Mouse (Mus musculus): Measurements from ENCODE around the gene Nudt4.
"Not testable (repeated sequence)": the region's sequence is repeated elsewhere in the genome, so short reads cannot be mapped to it uniquely, and the experiment has no call there.

Gene Nudt4

GRCm38 (mm10) chr10:95566786-95567185 lies 2.8 kb upstream of the Nudt4 start:
- no peak for DNase-seq

- DNase-seq = no peak
Measured at GRCm38 (mm10) chr10:95565156-95565854, 1.4 kb upstream of the Nudt4 start.

DNA sequence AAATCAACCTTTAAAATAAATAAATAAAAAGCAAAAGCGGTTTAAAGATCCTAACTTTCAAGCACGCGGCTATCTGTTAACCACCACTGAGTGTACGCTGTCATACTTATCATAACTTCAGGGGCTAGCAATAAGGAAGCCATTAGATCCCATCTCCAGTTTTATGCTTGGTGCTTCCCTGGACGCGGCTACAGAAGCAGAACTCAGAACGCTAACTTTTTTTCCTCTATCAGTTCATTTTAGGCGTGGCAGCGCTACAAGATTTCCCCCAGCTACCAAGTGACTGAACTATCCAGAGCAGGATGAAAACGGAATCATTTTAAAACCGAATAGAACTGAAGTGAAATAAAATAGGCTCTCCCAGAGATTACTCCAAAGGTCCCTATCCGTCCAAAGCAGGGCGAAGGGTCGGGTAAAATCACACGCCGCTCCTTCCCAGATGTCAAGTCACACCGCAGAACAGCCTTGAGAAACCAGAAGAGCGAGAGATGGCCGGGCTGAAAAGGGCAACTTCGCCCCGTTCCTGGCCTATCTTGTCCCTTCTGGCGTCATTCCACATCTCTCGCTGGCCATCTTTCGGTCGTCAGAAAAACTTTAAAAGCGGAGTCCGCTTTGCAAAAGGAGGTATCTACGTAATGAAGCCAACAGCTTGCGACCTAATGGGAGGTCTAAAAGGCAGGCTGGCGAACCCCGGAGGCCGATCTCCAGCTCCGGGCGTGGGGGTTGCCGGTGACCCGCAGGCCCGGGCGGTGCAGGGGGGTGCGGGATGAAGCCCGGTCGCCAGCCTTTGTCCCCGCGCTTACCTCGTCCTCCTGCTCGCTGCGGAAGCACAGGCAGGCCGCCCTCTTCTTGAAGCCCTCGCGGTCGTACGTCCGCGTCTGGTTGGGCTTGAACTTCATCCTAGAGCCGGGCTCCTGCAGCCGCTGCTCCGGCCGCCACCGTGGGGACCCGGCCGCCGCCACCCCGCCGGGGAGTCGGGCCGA lies 796 bp downstream of the Nudt4 start:
- peak; percentile 52 for DNase-seq

GRCm38 (mm10) chr10:95562395-95562794 lies 1.6 kb downstream of the Nudt4 start:
- no peak for DNase-seq

DNA sequence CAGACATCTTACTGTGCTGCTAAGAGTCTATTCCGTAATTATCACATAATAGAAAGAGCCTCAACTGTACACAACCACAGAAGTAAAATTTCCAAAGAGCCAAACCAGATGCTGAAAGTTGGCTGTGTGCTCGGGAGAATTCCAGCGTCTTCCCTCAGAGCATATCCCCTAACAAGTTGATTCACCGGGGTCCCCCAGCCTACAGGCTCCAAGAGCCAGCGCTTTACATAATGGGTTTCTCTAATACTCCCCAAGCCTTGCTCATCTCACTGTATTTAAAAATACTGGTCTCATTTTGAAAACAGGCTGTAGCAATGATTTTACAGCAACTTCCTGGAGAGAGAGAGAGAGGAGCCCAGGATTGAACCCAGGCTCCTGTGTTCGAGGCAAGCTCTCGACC lies 2.3 kb downstream of the Nudt4 start:
- no peak for DNase-seq

- DNase-seq = no peak
Measured at GRCm38 (mm10) chr10:95560394-95560983, 3.5 kb downstream of the Nudt4 start.

GRCm38 (mm10) chr10:95559426-95559825 lies 4.5 kb downstream of the Nudt4 start:
- no peak for DNase-seq

DNA sequence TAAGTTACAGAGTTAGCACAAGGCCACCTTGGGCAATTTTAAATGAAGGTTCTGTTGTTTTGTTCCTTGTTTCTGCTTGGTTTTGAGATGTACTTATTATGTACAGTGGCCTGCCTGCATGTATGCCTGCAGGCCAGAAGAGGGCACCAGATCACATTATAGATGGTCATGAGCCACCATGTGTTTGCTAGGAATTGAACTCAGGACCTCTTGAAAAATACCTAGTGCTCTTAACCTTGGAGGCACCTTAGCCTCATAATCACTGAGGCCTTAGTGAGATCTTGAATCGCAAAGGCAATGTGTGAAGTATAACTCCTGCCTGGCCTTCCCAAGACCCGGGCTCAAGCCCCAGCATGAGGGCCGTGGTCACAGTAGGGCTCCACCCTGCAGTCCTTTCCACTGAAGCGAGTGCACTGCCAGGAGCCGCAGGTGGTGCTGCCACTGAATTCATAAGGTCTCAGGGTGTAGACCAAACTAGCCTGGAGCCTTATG lies 6.6 kb downstream of the Nudt4 start:
- DNase-seq = no peak

- DNase-seq = no peak
Measured at GRCm38 (mm10) chr10:95555866-95556265, 8.1 kb downstream of the Nudt4 start.

GRCm38 (mm10) chr10:95552326-95552725 lies 11.6 kb downstream of the Nudt4 start:
- no peak for DNase-seq

DNA sequence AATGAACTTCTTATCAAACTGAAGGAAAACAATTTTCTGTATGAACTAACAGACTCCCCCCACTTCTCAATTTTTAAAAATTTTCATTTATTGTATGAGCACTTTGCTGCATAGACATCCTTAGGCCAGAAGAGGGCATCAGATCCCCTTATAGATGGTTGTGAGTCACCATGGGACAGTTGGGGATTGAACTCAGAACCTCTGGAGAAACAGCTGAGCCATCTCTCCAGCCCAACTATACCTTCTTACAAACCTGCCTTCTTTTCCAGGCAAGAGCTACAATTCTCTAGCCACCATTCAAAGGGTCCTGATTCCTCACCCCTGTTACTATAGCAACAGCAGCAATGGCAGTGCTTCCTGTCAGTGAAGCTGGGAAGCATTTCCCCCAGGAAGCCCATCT lies 12.2 kb downstream of the Nudt4 start:
- no peak for DNase-seq

GRCm38 (mm10) chr10:95550506-95550905 lies 13.4 kb downstream of the Nudt4 start:
- no peak for DNase-seq

GRCm38 (mm10) chr10:95549080-95549479 lies 14.9 kb downstream of the Nudt4 start:
- not testable (repeated sequence) for DNase-seq

DNA sequence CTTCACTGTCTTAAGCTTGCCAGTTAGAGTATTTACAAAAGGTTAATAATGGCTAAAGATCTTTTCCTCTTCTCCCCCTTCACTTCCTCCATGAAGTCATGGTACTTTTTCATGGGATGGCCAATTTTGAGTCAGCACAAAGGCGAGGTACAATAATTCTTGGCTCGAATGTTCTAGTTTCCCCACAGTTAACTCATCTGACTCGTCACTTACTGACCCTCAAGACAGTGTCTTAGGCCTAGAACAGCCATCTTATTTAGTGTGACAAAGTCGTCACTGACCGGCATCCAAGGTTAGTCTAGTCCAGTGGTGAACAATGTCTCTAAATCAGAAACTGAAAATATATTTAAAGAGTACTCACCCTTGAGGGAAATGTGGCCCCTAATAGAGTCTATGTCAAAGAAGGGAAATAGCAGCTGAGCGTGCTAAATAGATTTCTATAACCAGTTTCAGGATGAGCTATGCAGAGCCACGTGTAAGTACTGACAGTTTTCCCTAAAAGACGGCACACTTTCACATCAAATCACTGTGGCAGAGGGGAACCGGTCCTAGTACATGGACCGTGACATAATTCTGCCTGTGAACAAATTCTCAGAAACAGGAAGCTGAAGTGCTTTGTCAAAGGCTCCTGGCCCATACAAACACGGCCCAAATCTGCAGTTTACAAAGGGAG lies 15.7 kb downstream of the Nudt4 start:
- DNase-seq = no peak

GRCm38 (mm10) chr10:95546178-95546577 lies 17.8 kb downstream of the Nudt4 start:
- DNase-seq = no peak

GRCm38 (mm10) chr10:95545051-95545450 lies 18.9 kb downstream of the Nudt4 start:
- DNase-seq = no peak

DNA sequence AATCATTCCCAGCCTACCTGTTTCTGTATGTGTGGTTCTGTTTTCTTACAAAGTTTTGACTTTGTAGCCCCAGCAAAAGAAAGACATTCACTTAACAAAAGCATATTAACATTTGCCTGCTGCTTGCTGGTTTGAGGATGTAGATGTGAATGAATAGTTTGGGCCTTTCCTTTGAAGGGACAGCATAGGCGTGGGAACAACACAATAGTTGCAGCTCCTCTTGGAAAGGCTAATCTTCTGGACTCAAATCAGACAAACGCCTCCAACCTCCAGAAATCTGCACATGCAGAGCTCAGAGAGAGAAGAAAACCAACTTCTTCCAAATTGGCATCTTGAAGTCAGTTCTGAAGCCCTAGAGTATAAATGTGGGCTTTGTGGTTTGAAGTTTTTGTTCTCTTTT lies 19.3 kb downstream of the Nudt4 start:
- no peak for DNase-seq

- no peak for DNase-seq
Measured at GRCm38 (mm10) chr10:95544004-95544403, 19.9 kb downstream of the Nudt4 start.

DNA sequence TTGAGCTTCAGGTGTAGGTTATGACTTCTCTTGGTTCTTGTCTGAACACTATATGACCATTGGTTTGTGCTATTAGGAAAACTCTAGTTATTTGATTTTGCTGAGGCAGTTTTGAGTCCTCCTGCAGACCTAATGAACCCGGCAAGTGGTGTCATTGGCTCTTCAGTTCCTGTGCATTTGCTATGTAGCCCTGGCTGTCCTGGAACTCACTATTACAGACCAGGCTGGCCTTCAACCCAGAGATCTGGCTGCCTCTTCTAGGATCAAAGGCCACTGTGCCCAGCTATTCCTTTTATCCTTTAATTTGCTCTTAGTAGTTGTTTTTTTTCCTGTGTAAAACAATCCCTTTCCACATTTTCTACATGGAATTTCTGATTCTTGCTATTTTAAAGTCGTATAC lies 20.6 kb downstream of the Nudt4 start:
- no peak for DNase-seq

GRCm38 (mm10) chr10:95542916-95543315 lies 21.0 kb downstream of the Nudt4 start:
- DNase-seq = no peak

- DNase-seq = no peak
Measured at GRCm38 (mm10) chr10:95539841-95540240, 24.1 kb downstream of the Nudt4 start.

- DNase-seq = no peak
Measured at GRCm38 (mm10) chr10:95539260-95539659, 24.7 kb downstream of the Nudt4 start.

DNA sequence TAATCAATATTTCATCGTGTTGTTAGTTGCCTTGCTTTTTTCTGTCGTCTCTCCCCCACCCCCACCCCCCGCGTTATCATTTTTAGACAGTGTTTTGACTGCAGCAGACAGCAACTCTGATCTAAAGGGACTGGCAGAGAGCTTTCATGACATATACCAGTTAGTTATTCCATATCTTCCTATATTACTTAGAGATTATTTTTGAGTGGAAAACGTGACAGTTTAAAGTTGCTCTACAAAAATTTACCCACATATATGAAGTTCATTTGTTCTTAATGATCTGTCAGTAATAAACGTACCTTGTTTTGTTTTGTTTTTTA lies 27.8 kb downstream of the Nudt4 start:
- DNase-seq = no peak
